Mouse (Mus musculus): ENCODE data around the gene Psmg3.

Psmg3 gene

GRCm38 (mm10) chr5:139793338-139794089 is 33.2 kb downstream of the Psmg3 start:
- DNase-seq (ENCODE audit: low spot score): no peak

- no peak for DNase-seq (ENCODE audit: low spot score)
Measured at GRCm38 (mm10) chr5:139792966-139793337, 33.7 kb downstream of the Psmg3 start.

DNA sequence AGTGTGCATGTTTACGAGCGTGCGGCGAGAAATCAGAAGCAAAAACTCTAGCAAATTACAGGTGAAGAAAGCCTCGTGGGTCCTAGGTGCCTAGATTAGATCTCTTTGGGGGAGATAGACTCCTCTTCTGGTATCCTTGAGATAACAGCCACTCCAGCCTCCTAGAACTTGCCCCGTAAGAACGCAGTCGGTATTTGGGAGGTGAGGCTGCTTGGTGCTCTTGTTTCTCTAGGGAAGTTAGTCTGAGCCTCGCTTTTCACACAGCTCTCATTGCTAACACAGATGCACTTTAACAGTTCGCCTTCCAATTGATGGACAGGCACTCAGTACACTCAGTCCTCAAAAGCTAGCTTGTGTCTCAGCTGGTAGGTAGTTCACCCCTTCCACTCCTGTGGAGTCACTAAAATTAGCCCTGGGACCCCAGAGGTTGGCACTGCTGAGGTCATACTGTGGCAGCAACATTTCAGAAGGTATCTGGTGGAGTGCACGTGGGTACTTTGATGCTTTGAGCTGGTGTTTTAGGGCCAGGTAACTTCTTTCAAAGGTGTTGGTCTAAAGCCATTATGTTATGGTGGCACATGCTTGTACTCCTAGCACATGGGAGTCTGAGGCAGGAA is 34.4 kb downstream of the Psmg3 start:
- DNase-seq (ENCODE audit: low spot score): no peak

DNA sequence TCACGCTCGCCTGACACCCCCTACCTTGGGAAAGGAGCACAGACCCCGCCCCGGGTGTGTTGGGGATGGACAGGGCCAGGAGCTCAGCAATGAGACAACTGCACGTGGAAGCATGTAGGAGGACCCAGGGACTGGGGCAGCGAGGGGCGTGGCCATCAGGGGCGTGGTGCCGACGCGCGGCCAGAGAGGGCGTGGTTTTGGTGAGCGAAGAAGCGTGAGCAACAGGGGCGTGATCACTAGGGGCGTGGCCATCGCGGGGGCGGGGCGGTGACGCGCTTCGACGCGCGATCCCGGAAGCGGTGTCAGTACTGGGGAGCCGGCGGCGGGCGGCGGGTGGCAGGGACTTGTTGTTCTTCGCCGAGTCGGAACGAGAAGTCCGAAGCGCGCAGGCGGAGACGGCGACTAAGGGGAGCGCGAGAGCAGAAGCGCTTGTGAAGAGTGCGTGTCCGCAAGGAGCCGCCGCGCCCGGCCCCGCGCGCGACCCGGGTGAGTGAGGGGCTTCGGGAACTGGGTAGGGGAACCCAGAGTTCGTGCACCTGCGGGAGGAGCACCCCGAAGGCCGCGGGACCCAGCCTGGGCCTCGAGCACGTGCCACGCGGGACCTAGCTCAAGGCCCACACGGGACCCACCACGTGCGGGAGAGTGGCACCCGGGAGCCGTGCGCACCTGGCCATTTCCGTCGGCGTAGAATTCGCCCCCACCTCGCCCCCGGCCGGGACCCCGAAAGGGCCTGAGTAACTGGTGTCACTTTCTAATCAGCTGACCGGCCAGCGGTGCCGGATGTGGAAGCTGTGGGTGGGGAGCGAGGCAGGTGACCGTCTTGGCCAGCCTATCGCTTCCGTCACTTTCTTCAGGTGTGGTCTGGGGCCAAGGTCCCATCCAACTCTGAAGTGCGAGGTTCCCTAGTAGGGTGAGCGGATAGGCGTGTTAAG is 35.2 kb downstream of the Psmg3 start, which contains the start of gene Mafk:
Mafk (plus strand) TSS at position 287 of the 932 bp plus-strand sequence.
- DNase-seq (ENCODE audit: low spot score): peak; percentile 95

GRCm38 (mm10) chr5:139789466-139789865 is 37.2 kb downstream of the Psmg3 start:
- DNase-seq (ENCODE audit: low spot score): no peak

DNA sequence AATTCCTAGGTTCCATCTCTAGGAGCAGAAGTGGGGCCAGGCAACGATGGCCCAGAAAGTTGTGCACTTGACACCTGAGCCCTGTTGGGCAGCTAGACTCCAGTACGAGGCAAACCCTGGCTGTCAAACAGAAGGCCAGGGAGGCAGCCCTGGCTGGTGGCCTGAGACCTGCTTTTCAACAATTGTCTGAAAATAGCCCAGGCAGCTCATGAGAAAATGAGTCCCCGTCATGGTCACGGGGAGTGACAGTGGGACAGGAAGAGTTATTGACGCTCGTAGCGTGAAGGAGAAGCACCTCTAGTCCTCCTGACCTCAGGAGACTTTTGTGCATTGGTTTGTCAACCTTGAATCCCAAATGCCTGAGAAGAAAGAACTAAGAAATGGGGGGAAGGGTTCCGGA is 45.3 kb downstream of the Psmg3 start:
- no peak for DNase-seq (ENCODE audit: low spot score)

GRCm38 (mm10) chr5:139776966-139777365 is 49.7 kb downstream of the Psmg3 start:
- no peak for DNase-seq (ENCODE audit: low spot score)

DNA sequence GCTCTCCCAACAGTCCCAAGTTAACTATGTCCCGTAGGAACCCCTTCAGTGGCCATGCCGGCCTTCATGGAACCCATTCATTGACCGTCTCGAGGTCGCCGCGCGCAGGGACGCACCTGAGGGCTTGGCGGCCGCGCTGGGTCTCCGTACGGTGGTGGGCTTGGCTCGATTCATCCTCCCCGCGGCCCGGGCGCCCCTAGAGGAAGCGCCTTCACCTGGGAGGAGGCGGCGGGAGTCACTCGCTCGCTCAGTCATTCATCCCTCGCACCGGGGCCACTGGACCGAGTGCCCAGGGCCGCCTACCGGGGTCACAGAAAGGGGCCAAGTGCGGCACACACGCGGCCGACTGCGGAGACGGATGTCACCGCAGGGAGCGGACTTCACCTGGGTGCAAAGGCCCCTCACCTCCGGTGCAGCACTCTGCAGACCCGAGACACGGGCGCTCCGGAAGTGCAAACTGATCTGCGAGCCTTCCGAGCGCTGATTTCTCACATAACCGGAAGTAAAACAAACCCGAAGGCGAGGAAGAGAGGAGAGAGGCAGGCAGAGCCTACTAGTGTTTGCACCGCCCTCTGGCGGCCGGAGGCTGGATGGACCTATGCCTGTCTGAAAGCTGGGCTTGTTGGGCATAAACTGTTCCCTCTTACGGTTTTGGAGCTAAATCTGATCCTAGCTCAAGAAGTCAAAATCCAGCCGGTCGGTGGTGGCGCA is 51.3 kb downstream of the Psmg3 start, which contains the start of gene Ints1:
Ints1 (minus strand) TSS at position 459 of the 711 bp plus-strand sequence.
- peak; percentile 88 for DNase-seq (ENCODE audit: low spot score)
